Mouse (Mus musculus): ENCODE data around the gene Rdh12. TPM values are rescaled to one million over a fixed set of nuclear protein-coding genes. Genes with fewer than 3 reads are reported as not detected.
"Not testable (repeated sequence)": the region's sequence is repeated elsewhere in the genome, so short reads cannot be mapped to it uniquely, and the experiment has no call there.

Rdh12 gene
- polyA plus RNA-seq (2015; fragmentation: Nextera tagmentation; extraction: Ambion mirVana): 2.4 and 3.1 TPM in 2 replicates

- H3K9me3 ChIP-seq (replicated peaks): no peaks in the 10 kb centered on the region
- H3K9ac ChIP-seq: peak within 1 kb of the TSS; percentile 41
- peaks cover 6% of the 10 kb centered on the region for H3K4me1 ChIP-seq
- H3K36me3 ChIP-seq: no peaks in the 10 kb centered on the region
- no peak within 1 kb of the TSS for H3K27ac ChIP-seq
- H3K4me3 ChIP-seq (replicated peaks): peak within 1 kb of the TSS; percentile 50
- 2% methylated on average over 13 of the region's 13 CpGs for WGBS
- no peaks in the 10 kb centered on the region for H3K27me3 ChIP-seq
- ATAC-seq (replicated peaks; ENCODE audit: low FRiP score): peak; percentile 79
- peak within 1 kb of the TSS; percentile 76 for H3K4me2 ChIP-seq
Measured at GRCm38 (mm10) chr12:79208703-79209464, at the start of gene Rdh12. Gene Rdh12 (plus strand): TSS chr12:79208914.

GRCm38 (mm10) chr12:79162876-79163275, 45.8 kb upstream of the Rdh12 start:
- Histone ChIP-seq H3K9ac (no peak overlapping the region), H3K27ac (no peak overlapping the region), H3K4me1 (no peaks in the 10 kb centered on the region), H3K4me3 (replicated peaks) (no peak overlapping the region), H3K4me2 (no peak overlapping the region), H3K9me3 (replicated peaks) (no peaks in the 10 kb centered on the region), H3K36me3 (peaks cover 80% of the 10 kb centered on the region), H3K27me3 (no peaks in the 10 kb centered on the region)
- WGBS: 89% methylated on average over 3 of the region's 3 CpGs
- no peak for ATAC-seq (replicated peaks; ENCODE audit: low FRiP score)

GRCm38 (mm10) chr12:79169173-79169572, 39.5 kb upstream of the Rdh12 start:
- no peak for ATAC-seq (replicated peaks; ENCODE audit: low FRiP score)
- Histone ChIP-seq H3K4me2 (no peak overlapping the region), H3K36me3 (peaks cover 20% of the 10 kb centered on the region), H3K27me3 (no peaks in the 10 kb centered on the region), H3K4me3 (replicated peaks) (no peak overlapping the region), H3K9me3 (replicated peaks) (no peaks in the 10 kb centered on the region), H3K9ac (no peak overlapping the region), H3K4me1 (peaks cover 10% of the 10 kb centered on the region), H3K27ac (no peak overlapping the region)

GRCm38 (mm10) chr12:79170421-79170820, 38.3 kb upstream of the Rdh12 start:
- no peak for ATAC-seq (replicated peaks; ENCODE audit: low FRiP score)
- H3K4me2 ChIP-seq: no peak overlapping the region
- no peak overlapping the region for H3K4me3 ChIP-seq (replicated peaks)
- no peak overlapping the region for H3K9ac ChIP-seq
- peaks cover 19% of the 10 kb centered on the region for H3K36me3 ChIP-seq
- no peaks in the 10 kb centered on the region for H3K9me3 ChIP-seq (replicated peaks)
- H3K27ac ChIP-seq: no peak overlapping the region
- no peaks in the 10 kb centered on the region for H3K27me3 ChIP-seq
- 82% methylated on average over 3 of the region's 3 CpGs for WGBS
- H3K4me1 ChIP-seq: peaks cover 10% of the 10 kb centered on the region

- Histone ChIP-seq H3K4me1 (peaks cover 10% of the 10 kb centered on the region), H3K27ac (peak overlapping the region; percentile 97; the same call in 1 of the 2 replicates), H3K4me2 (peak overlapping the region; percentile 76), H3K9ac (peak overlapping the region; percentile 84), H3K27me3 (no peaks in the 10 kb centered on the region), H3K4me3 (replicated peaks) (peak overlapping the region; percentile 97), H3K9me3 (replicated peaks) (no peaks in the 10 kb centered on the region), H3K36me3 (peaks cover 20% of the 10 kb centered on the region)
- ATAC-seq (replicated peaks; ENCODE audit: low FRiP score): no peak
- WGBS: 26% methylated on average over 12 of the region's 12 CpGs
Measured at GRCm38 (mm10) chr12:79171269-79171995, 37.3 kb upstream of the Rdh12 start.

- Histone ChIP-seq H3K4me1 (peaks cover 10% of the 10 kb centered on the region), H3K9ac (peak within 1 kb of the TSS; percentile 84), H3K9me3 (replicated peaks) (no peaks in the 10 kb centered on the region), H3K27ac (peak within 1 kb of the TSS; percentile 97), H3K27me3 (no peaks in the 10 kb centered on the region), H3K36me3 (peaks cover 28% of the 10 kb centered on the region), H3K4me3 (replicated peaks) (peak within 1 kb of the TSS; percentile 97), H3K4me2 (peak within 1 kb of the TSS; percentile 76)
- ATAC-seq (replicated peaks; ENCODE audit: low FRiP score): peak; percentile 98
- WGBS: under 1% methylated on average over 71 of the region's 73 CpGs
Measured at GRCm38 (mm10) chr12:79172019-79172941, 36.4 kb upstream of the Rdh12 start, which contains the start of gene Vti1b. Gene Vti1b (minus strand): TSS chr12:79172667.

GRCm38 (mm10) chr12:79173721-79174120, 35.0 kb upstream of the Rdh12 start:
- H3K27me3 ChIP-seq: no peaks in the 10 kb centered on the region
- peaks cover 37% of the 10 kb centered on the region for H3K36me3 ChIP-seq
- 85% methylated on average over 5 of the region's 5 CpGs for WGBS
- H3K9ac ChIP-seq: no peak overlapping the region
- H3K27ac ChIP-seq: no peak overlapping the region
- H3K4me3 ChIP-seq (replicated peaks): no peak overlapping the region
- H3K4me1 ChIP-seq: peaks cover 10% of the 10 kb centered on the region
- no peak overlapping the region for H3K4me2 ChIP-seq
- no peaks in the 10 kb centered on the region for H3K9me3 ChIP-seq (replicated peaks)
- ATAC-seq (replicated peaks; ENCODE audit: low FRiP score): no peak

- WGBS: 92% methylated on average over 5 of the region's 5 CpGs
- no peak overlapping the region for H3K9ac ChIP-seq
Measured at GRCm38 (mm10) chr12:79175998-79176397, 32.7 kb upstream of the Rdh12 start.

GRCm38 (mm10) chr12:79185160-79185559, 23.6 kb upstream of the Rdh12 start:
- not testable (repeated sequence) for H3K4me1 ChIP-seq; H3K9me3 ChIP-seq (replicated peaks); ATAC-seq (replicated peaks; ENCODE audit: low FRiP score); H3K9ac ChIP-seq; H3K4me3 ChIP-seq (replicated peaks); H3K27me3 ChIP-seq; H3K4me2 ChIP-seq; H3K27ac ChIP-seq
- peaks cover 81% of the 10 kb centered on the region for H3K36me3 ChIP-seq
- 89% methylated on average over 5 of the region's 6 CpGs for WGBS

More at GRCm38 (mm10) chr12:79175998-79176397, 32.7 kb upstream of the Rdh12 start:
- H3K36me3 ChIP-seq: peaks cover 50% of the 10 kb centered on the region
- no peak for ATAC-seq (replicated peaks; ENCODE audit: low FRiP score)
- no peaks in the 10 kb centered on the region for H3K27me3 ChIP-seq
- H3K4me3 ChIP-seq (replicated peaks): no peak overlapping the region
- peaks cover 10% of the 10 kb centered on the region for H3K4me1 ChIP-seq
- H3K27ac ChIP-seq: no peak overlapping the region
- H3K9me3 ChIP-seq (replicated peaks): no peaks in the 10 kb centered on the region
- no peak overlapping the region for H3K4me2 ChIP-seq

GRCm38 (mm10) chr12:79190931-79191673, 17.6 kb upstream of the Rdh12 start:
- WGBS: 1% methylated on average over 18 of the region's 18 CpGs
- Histone ChIP-seq H3K9ac (peak overlapping the region; percentile 58), H3K27me3 (no peaks in the 10 kb centered on the region), H3K9me3 (replicated peaks) (no peaks in the 10 kb centered on the region), H3K4me3 (replicated peaks) (peak overlapping the region; percentile 68), H3K36me3 (peaks cover 24% of the 10 kb centered on the region), H3K4me1 (peaks cover 16% of the 10 kb centered on the region), H3K4me2 (peak overlapping the region; percentile 76), H3K27ac (peak overlapping the region; percentile 42; the same call in 1 of the 2 replicates)
- peak; percentile 90 for ATAC-seq (replicated peaks; ENCODE audit: low FRiP score)

- Histone ChIP-seq H3K27me3 (no peaks in the 10 kb centered on the region), H3K9ac (peak overlapping the region; percentile 58), H3K4me2 (peak overlapping the region; percentile 76), H3K36me3 (peaks cover 18% of the 10 kb centered on the region), H3K4me1 (peaks cover 16% of the 10 kb centered on the region), H3K9me3 (replicated peaks) (no peaks in the 10 kb centered on the region), H3K4me3 (replicated peaks) (peak overlapping the region; percentile 68), H3K27ac (0 out of 2 replicates have a peak overlapping the region, but pooled peaks have one; percentile 42)
- ATAC-seq (replicated peaks; ENCODE audit: low FRiP score): peak; percentile 90
- WGBS: 5% methylated on average over 14 of the region's 14 CpGs
Measured at GRCm38 (mm10) chr12:79191701-79192100, 17.0 kb upstream of the Rdh12 start.
